Mouse (Mus musculus): ENCODE measurements around the gene Tut7. TPM values are rescaled to one million over a fixed set of nuclear protein-coding genes. Genes with fewer than 3 reads are reported as not detected.
"Not testable (repeated sequence)": the region's sequence is repeated elsewhere in the genome, so short reads cannot be mapped to it uniquely, and the experiment has no call there.

The Tut7 gene
- polyA plus RNA-seq, 1 experiment from 2014 or later = 43.1 TPM

DNA sequence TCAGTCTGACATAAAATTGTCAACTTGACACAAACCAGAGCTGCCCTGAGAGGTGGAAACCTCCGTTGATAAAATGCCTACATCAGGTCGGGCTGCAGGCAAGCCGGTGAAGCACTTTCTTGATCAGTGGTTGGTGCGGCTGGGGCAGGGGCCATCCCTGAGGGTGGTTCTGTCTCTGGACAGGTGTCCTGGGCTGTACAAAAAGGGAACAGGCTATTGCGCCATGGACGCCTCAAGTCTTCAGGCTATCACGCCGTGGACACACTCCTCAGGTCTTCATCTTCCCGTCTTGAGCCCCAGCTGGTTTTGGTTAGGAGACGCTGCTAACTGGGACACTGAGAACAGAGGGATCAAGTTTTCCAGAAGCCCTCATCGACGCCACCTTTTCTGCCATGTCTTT, 72.6 kb downstream of the Tut7 start:
- no peaks in the 10 kb centered on the region for H3K9me3 ChIP-seq (ENCODE audit: control insufficient read depth, low read length)
- no peaks in the 10 kb centered on the region for H3K27me3 ChIP-seq (ENCODE audit: control insufficient read depth, insufficient read depth, low read length)
- no peak overlapping the region for H3K4me3 ChIP-seq (replicated peaks; ENCODE audit: low read length)
- WGBS = 88% methylated on average over 12 of the region's 12 CpGs
- H3K4me2 ChIP-seq (replicated peaks) = no peak overlapping the region
- peaks cover 13% of the 10 kb centered on the region for H3K36me3 ChIP-seq (replicated peaks; ENCODE audit: control insufficient read depth, insufficient read depth)
- DNase-seq (ENCODE audit: low spot score) = no peak
- H3K9ac ChIP-seq = no peak overlapping the region
- H3K27ac ChIP-seq = no peak overlapping the region
- H3K4me1 ChIP-seq (replicated peaks; ENCODE audit: control insufficient read depth, insufficient read depth, low read length) = no peaks in the 10 kb centered on the region
- no peak for ATAC-seq (ENCODE audit: low FRiP score)

DNA sequence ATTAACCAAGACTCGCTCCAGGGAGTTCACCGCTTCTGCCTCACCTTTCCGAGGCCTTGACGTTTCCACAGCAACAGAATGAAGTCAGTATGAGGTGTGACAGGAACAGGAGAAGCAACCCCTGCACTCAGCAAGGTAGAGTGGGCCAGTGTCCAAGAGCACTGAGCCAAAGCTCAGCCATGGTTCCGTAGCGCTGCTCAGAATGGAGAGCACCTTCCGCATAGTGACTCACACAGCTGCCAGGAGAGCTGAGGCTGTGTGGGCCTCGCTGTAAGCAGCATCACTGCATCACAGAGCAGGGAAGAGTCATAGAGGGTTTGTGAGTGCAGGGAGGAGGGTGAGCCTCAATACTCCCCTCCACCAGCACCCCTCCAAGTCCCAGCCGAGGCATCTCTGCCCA, 76.2 kb downstream of the Tut7 start, which contains the start of gene 1700014D04Rik:
1700014D04Rik (minus strand) TSS at position 42 of the 400 bp plus-strand sequence.
- whole genome bisulfite sequencing = 79% methylated on average over 9 of the region's 9 CpGs
- H3K4me2 ChIP-seq (replicated peaks) = no peak within 1 kb of the TSS
- no peaks in the 10 kb centered on the region for H3K27me3 ChIP-seq (ENCODE audit: control insufficient read depth, insufficient read depth, low read length)
- no peak within 1 kb of the TSS for H3K4me3 ChIP-seq (replicated peaks; ENCODE audit: low read length)
- H3K9me3 ChIP-seq (ENCODE audit: control insufficient read depth, low read length) = no peaks in the 10 kb centered on the region
- no peak within 1 kb of the TSS for H3K27ac ChIP-seq
- H3K36me3 ChIP-seq (replicated peaks; ENCODE audit: control insufficient read depth, insufficient read depth) = no peaks in the 10 kb centered on the region
- ATAC-seq (ENCODE audit: low FRiP score) (no peak), DNase-seq (ENCODE audit: low spot score) (no peak)
- no peak within 1 kb of the TSS for H3K9ac ChIP-seq
- no peaks in the 10 kb centered on the region for H3K4me1 ChIP-seq (replicated peaks; ENCODE audit: control insufficient read depth, insufficient read depth, low read length)

DNA sequence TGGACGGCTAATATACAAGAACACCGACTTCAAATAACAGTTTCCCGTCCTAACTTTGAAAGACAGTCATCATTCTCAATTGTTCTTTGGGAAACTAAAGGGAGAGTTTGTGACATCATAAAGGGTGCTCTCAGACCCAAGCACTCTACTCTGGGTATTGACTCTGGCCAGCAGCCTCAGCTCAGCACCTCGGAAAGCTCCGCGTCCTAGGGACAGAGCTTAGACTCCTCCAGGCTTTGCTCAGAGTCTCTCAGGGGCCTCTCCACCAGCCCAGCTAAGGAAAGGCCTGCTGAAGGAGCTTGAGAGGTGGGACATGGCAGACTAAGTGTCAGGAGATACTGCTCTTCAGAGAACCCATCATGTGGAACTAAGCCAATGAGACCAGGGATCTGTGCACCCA, 76.8 kb downstream of the Tut7 start:
- ATAC-seq (ENCODE audit: low FRiP score) (no peak), DNase-seq (ENCODE audit: low spot score) (no peak)
- H3K4me1 ChIP-seq (replicated peaks; ENCODE audit: control insufficient read depth, insufficient read depth, low read length) = no peaks in the 10 kb centered on the region
- 78% methylated on average over 6 of the region's 6 CpGs for WGBS
- H3K27me3 ChIP-seq (ENCODE audit: control insufficient read depth, insufficient read depth, low read length) = no peaks in the 10 kb centered on the region
- no peak overlapping the region for H3K9ac ChIP-seq
- no peaks in the 10 kb centered on the region for H3K36me3 ChIP-seq (replicated peaks; ENCODE audit: control insufficient read depth, insufficient read depth)
- H3K4me2 ChIP-seq (replicated peaks) = no peak overlapping the region
- H3K9me3 ChIP-seq (ENCODE audit: control insufficient read depth, low read length) = no peaks in the 10 kb centered on the region
- no peak overlapping the region for H3K4me3 ChIP-seq (replicated peaks; ENCODE audit: low read length)
- no peak overlapping the region for H3K27ac ChIP-seq

DNA sequence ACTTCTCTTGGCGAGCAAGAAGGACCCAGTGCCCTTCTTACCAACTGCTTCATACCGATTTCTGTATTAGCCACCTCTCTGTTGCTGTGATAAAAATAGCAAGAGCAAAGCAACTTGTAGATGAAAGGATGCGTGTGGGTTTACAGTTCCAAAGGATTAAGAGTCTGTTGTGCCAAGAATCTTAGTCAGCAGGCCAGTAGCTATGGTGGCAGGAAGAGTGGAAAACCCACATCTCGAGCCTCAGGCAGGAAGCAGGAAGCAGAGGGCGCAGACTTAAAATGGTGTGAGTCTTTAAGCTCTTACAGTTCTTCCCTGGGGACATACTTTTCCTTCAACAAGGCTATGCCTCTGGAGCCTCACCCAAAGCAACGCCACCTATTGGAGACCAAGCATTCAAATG, 77.5 kb downstream of the Tut7 start:
- H3K4me3 ChIP-seq (replicated peaks; ENCODE audit: low read length) = no peak overlapping the region
- DNase-seq (ENCODE audit: low spot score) (no peak), ATAC-seq (ENCODE audit: low FRiP score) (no peak)
- H3K4me1 ChIP-seq (replicated peaks; ENCODE audit: control insufficient read depth, insufficient read depth, low read length) = no peaks in the 10 kb centered on the region
- H3K9me3 ChIP-seq (ENCODE audit: control insufficient read depth, low read length) = no peaks in the 10 kb centered on the region
- no peak overlapping the region for H3K4me2 ChIP-seq (replicated peaks)
- H3K27ac ChIP-seq = no peak overlapping the region
- no peaks in the 10 kb centered on the region for H3K27me3 ChIP-seq (ENCODE audit: control insufficient read depth, insufficient read depth, low read length)
- no peak overlapping the region for H3K9ac ChIP-seq
- WGBS = 88% methylated on average over 6 of the region's 6 CpGs
- H3K36me3 ChIP-seq (replicated peaks; ENCODE audit: control insufficient read depth, insufficient read depth) = no peaks in the 10 kb centered on the region

DNA sequence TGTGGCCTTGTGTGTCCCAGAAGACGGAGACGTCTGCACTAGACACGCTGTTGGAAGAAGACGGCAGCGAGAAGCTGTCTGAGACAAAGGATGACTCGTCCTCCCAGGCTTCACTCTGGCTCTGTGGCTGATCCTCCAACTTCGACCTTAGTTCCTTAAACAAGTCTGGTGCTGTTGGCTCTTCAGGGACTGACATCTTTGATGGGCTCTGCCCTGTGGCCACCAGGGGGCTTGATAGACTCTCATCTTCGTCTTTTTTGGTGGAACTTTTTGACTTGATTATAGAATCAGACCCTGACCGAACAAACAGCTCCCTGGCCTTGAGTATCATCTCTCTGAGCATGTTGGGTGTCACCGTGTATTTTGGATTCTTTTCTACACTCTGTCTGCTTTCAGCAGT, 81.2 kb downstream of the Tut7 start:
- Histone ChIP-seq H3K27ac (no peak overlapping the region), H3K9me3 (ENCODE audit: control insufficient read depth, low read length) (no peaks in the 10 kb centered on the region), H3K36me3 (replicated peaks; ENCODE audit: control insufficient read depth, insufficient read depth) (no peaks in the 10 kb centered on the region), H3K4me1 (replicated peaks; ENCODE audit: control insufficient read depth, insufficient read depth, low read length) (no peaks in the 10 kb centered on the region), H3K27me3 (ENCODE audit: control insufficient read depth, insufficient read depth, low read length) (no peaks in the 10 kb centered on the region), H3K4me2 (replicated peaks) (no peak overlapping the region), H3K9ac (no peak overlapping the region), H3K4me3 (replicated peaks; ENCODE audit: low read length) (no peak overlapping the region)
- DNase-seq (ENCODE audit: low spot score) (no peak), ATAC-seq (ENCODE audit: low FRiP score) (no peak)
- WGBS = 82% methylated on average over 10 of the region's 10 CpGs

DNA sequence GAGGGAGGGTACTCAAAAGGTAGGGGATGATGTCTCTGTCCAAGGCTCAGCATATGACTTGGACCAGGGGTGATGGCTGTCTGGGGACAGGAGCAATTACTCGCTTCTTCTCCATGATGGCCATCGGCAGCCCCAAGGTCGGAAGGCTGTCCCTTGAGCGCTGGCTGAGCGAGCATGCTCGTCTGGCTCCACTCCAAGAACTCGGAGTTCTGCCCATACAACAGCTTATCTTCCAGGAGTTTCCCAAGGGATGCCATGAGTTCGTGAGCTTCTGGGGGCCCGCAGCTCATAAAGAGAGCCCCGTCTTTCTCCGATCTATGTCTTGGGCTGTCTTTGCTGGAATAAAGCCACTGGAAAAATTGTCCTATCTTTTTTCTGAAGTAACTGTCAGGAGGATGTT, 81.9 kb downstream of the Tut7 start:
- no peak for ATAC-seq (ENCODE audit: low FRiP score)
- DNase-seq (ENCODE audit: low spot score) = no peak
- Histone ChIP-seq H3K4me3 (replicated peaks; ENCODE audit: low read length) (no peak overlapping the region), H3K4me2 (replicated peaks) (no peak overlapping the region), H3K27me3 (ENCODE audit: control insufficient read depth, insufficient read depth, low read length) (no peaks in the 10 kb centered on the region), H3K36me3 (replicated peaks; ENCODE audit: control insufficient read depth, insufficient read depth) (no peaks in the 10 kb centered on the region), H3K4me1 (replicated peaks; ENCODE audit: control insufficient read depth, insufficient read depth, low read length) (no peaks in the 10 kb centered on the region), H3K9ac (no peak overlapping the region), H3K27ac (no peak overlapping the region), H3K9me3 (ENCODE audit: control insufficient read depth, low read length) (no peaks in the 10 kb centered on the region)
- 90% methylated on average over 11 of the region's 11 CpGs for WGBS

DNA sequence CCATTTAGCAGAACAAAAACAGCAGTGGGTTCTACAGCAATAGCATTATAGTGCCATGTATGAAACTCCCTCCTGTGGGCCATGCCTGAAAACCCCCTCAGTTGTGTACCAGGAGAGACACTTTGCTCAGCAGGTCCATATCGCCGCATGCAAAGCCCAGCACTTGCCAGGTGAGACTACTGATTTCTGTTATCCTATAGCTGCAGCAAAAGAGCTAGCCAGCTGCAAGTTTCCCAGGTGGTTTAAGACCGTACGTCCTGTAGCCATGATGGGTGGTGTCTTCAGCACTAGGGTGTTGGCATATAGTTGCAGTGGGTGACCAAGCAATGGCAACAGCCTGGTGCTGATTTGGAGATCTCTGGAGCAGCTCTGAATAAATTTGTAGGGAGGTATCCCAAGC, 83.5 kb downstream of the Tut7 start:
- H3K4me2 ChIP-seq (replicated peaks) = no peak overlapping the region
- H3K9me3 ChIP-seq (ENCODE audit: control insufficient read depth, low read length) = no peaks in the 10 kb centered on the region
- DNase-seq (ENCODE audit: low spot score) (no peak), ATAC-seq (ENCODE audit: low FRiP score) (no peak)
- H3K36me3 ChIP-seq (replicated peaks; ENCODE audit: control insufficient read depth, insufficient read depth) = no peaks in the 10 kb centered on the region
- no peaks in the 10 kb centered on the region for H3K4me1 ChIP-seq (replicated peaks; ENCODE audit: control insufficient read depth, insufficient read depth, low read length)
- H3K27ac ChIP-seq = no peak overlapping the region
- no peaks in the 10 kb centered on the region for H3K27me3 ChIP-seq (ENCODE audit: control insufficient read depth, insufficient read depth, low read length)
- H3K4me3 ChIP-seq (replicated peaks; ENCODE audit: low read length) = no peak overlapping the region
- no peak overlapping the region for H3K9ac ChIP-seq
- 94% methylated on average over 4 of the region's 4 CpGs for WGBS

DNA sequence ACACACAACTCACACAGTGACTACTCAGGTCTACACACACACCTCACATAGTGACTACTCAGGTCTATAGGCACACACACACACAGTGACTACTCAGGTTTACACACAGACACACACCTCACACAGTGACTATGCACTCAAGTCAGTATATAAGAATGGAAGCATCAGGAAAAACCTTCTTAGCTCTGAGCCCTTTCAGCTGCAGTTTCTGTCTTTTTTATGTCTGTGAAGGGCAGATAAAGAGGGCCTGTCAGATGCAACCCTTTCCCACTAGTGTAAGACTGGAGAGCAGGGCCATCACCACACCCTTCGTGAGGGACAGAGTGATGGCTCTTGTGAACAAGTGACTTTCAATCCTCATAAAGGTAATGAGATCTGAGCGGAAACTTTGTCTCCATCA, 84.5 kb downstream of the Tut7 start:
- ATAC-seq (ENCODE audit: low FRiP score) (no peak), DNase-seq (ENCODE audit: low spot score) (no peak)
- no peaks in the 10 kb centered on the region for H3K27me3 ChIP-seq (ENCODE audit: control insufficient read depth, insufficient read depth, low read length)
- no peak overlapping the region for H3K27ac ChIP-seq
- 84% methylated on average over 2 of the region's 2 CpGs for WGBS
- no peaks in the 10 kb centered on the region for H3K9me3 ChIP-seq (ENCODE audit: control insufficient read depth, low read length)
- no peak overlapping the region for H3K4me2 ChIP-seq (replicated peaks)
- no peak overlapping the region for H3K9ac ChIP-seq
- no peaks in the 10 kb centered on the region for H3K4me1 ChIP-seq (replicated peaks; ENCODE audit: control insufficient read depth, insufficient read depth, low read length)
- H3K36me3 ChIP-seq (replicated peaks; ENCODE audit: control insufficient read depth, insufficient read depth) = no peaks in the 10 kb centered on the region
- no peak overlapping the region for H3K4me3 ChIP-seq (replicated peaks; ENCODE audit: low read length)

DNA sequence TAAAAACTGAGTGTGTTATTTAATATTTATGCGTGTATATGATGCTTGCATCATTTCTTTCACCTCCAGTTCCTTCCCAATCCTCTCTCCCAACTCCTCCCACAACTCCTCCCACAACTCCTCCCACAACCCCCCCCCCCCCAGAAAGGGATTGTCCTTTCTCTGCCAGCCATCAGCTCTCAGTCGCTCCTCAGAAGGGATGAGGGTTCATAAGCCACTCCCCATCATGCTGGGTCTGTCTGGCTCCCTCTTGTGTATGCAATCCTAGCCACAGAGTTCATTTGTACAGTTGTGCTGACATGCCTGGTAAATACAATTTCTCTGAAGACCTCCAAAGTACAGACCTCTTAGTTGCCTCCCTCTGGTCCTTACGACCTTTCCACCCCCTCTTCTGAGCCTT, 87.8 kb downstream of the Tut7 start:
- H3K4me2 ChIP-seq (replicated peaks) = no peak overlapping the region
- no peak overlapping the region for H3K27ac ChIP-seq
- no peak overlapping the region for H3K4me3 ChIP-seq (replicated peaks; ENCODE audit: low read length)
- H3K9ac ChIP-seq = no peak overlapping the region
- no peaks in the 10 kb centered on the region for H3K9me3 ChIP-seq (ENCODE audit: control insufficient read depth, low read length)
- ATAC-seq (ENCODE audit: low FRiP score) = 0 out of 2 replicates have a peak, but pooled peaks have one; percentile 55
- H3K27me3 ChIP-seq (ENCODE audit: control insufficient read depth, insufficient read depth, low read length) = no peaks in the 10 kb centered on the region
- no peaks in the 10 kb centered on the region for H3K36me3 ChIP-seq (replicated peaks; ENCODE audit: control insufficient read depth, insufficient read depth)
- H3K4me1 ChIP-seq (replicated peaks; ENCODE audit: control insufficient read depth, insufficient read depth, low read length) = no peaks in the 10 kb centered on the region
- peak; percentile 33 for DNase-seq (ENCODE audit: low spot score)
- 32% methylated on average over 3 of the region's 3 CpGs for WGBS

DNA sequence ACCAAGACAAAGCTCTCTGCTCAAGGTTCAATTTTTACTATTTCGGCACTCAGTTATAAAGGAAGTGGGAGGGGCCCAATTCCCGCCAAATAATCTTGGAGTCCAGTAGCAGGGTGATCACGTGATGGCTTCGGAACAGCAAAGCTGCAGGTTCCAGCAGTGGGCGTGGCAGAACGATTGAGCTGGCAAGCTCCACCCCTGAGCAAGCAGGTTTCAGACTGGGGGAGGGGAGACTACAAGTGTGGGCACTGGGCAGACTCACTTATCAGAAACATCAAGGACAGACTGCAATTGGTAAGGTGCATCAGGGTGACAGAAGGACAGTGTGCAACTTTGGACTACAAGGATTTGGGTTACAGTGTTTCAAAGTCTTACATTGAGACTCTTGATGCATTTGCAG, 88.6 kb downstream of the Tut7 start:
- H3K4me1 ChIP-seq (replicated peaks; ENCODE audit: control insufficient read depth, insufficient read depth, low read length); H3K9ac ChIP-seq; H3K36me3 ChIP-seq (replicated peaks; ENCODE audit: control insufficient read depth, insufficient read depth); H3K27ac ChIP-seq; H3K4me2 ChIP-seq (replicated peaks); H3K27me3 ChIP-seq (ENCODE audit: control insufficient read depth, insufficient read depth, low read length); H3K9me3 ChIP-seq (ENCODE audit: control insufficient read depth, low read length); ATAC-seq (ENCODE audit: low FRiP score); H3K4me3 ChIP-seq (replicated peaks; ENCODE audit: low read length); DNase-seq (ENCODE audit: low spot score): not testable (repeated sequence)
- WGBS = 44% methylated on average over 6 of the region's 6 CpGs

Measured in hindbrain, embryonic 14.5 days (tissue).